In genomic region chr13:12680954-12681571, GRCm38 (mm10) we compare ENCODE assay signal across 8 mouse cellular contexts.
DNase-seq lines count a peak whose midpoint lies in the region; ATAC-seq and TF ChIP-seq lines count a peak whose summit lies in the region.
"Not testable (repeated sequence)": the region's sequence is repeated elsewhere in the genome, so short reads cannot be mapped to it uniquely, and the experiment has no call there.

No protein-coding gene starts in this region.

- ATAC-seq in embryonic facial prominence, embryonic 12.5 days (ENCODE audit: insufficient number of reproducible peaks, insufficient read depth, low FRiP score, low TSS enrichment), result peak; percentile 67
- ATAC-seq in forebrain, embryonic 15.5 days (replicated peaks), result peak; percentile 74
- ATAC-seq in heart, embryonic 15.5 days (replicated peaks; ENCODE audit: insufficient number of reproducible peaks, insufficient read depth, low FRiP score, low read depth), result peak; percentile 62; the same call in 1 of the 2 replicates
- peak; percentile 78 for ATAC-seq in hindbrain, embryonic 16.5 days
- peak; percentile 35; the same call in 1 of the 2 replicates for ATAC-seq in kidney, embryonic 14.5 days (ENCODE audit: low FRiP score, low TSS enrichment)
- ATAC-seq in limb, embryonic 13.5 days (ENCODE audit: low FRiP score, low read depth), result peak; percentile 34
- ATAC-seq in midbrain, embryonic 11.5 days (ENCODE audit: low FRiP score), result peak; percentile 69
- ATAC-seq in midbrain, postnatal 0 days (ENCODE audit: low FRiP score), result peak; percentile 60; the same call in 1 of the 2 replicates

- H3K9ac ChIP-seq in embryonic facial prominence, embryonic 12.5 days; forebrain, embryonic 15.5 days (replicated peaks); heart, embryonic 15.5 days; hindbrain, embryonic 16.5 days (ENCODE audit: low read depth, low read length); kidney, embryonic 14.5 days (ENCODE audit: low read depth, low read length); limb, embryonic 13.5 days; midbrain, embryonic 11.5 days (ENCODE audit: low read length); midbrain, postnatal 0 days (replicated peaks; ENCODE audit: low read length, poor library complexity, severe bottlenecking): not testable (repeated sequence)

- not testable (repeated sequence) for H3K4me3 ChIP-seq in embryonic facial prominence, embryonic 12.5 days; forebrain, embryonic 15.5 days; heart, embryonic 15.5 days; hindbrain, embryonic 16.5 days (ENCODE audit: low read length); kidney, embryonic 14.5 days (ENCODE audit: low read length); limb, embryonic 13.5 days; midbrain, embryonic 11.5 days (ENCODE audit: low read depth, low read length); midbrain, postnatal 0 days (ENCODE audit: low read depth, low read length)

- not testable (repeated sequence) for H3K27ac ChIP-seq in embryonic facial prominence, embryonic 12.5 days; forebrain, embryonic 15.5 days (replicated peaks); heart, embryonic 15.5 days; hindbrain, embryonic 16.5 days (ENCODE audit: low read depth, low read length); kidney, embryonic 14.5 days (ENCODE audit: low read depth, low read length); limb, embryonic 13.5 days; midbrain, embryonic 11.5 days (ENCODE audit: low read depth, low read length); midbrain, postnatal 0 days (ENCODE audit: low read depth, low read length)

- not testable (repeated sequence) for H3K36me3 ChIP-seq in embryonic facial prominence, embryonic 12.5 days; forebrain, embryonic 15.5 days; heart, embryonic 15.5 days; hindbrain, embryonic 16.5 days (ENCODE audit: control insufficient read depth, insufficient read depth, low read length); kidney, embryonic 14.5 days (ENCODE audit: control insufficient read depth, insufficient read depth, low read length); limb, embryonic 13.5 days; midbrain, embryonic 11.5 days (ENCODE audit: control insufficient read depth, insufficient read depth, low read length); midbrain, postnatal 0 days (ENCODE audit: insufficient read depth, low read length)

- not testable (repeated sequence) for DNase-seq in midbrain, embryonic 11.5 days (ENCODE audit: low spot score, missing footprints); midbrain, postnatal 0 days (ENCODE audit: low spot score)

- H3K27me3 ChIP-seq in embryonic facial prominence, embryonic 12.5 days; forebrain, embryonic 15.5 days; heart, embryonic 15.5 days; hindbrain, embryonic 16.5 days (replicated peaks; ENCODE audit: control insufficient read depth, insufficient read depth, low read length); kidney, embryonic 14.5 days (ENCODE audit: control insufficient read depth, insufficient read depth, low read length); limb, embryonic 13.5 days; midbrain, embryonic 11.5 days (ENCODE audit: control insufficient read depth, insufficient read depth, low read length); midbrain, postnatal 0 days (ENCODE audit: insufficient read depth, low read length): not testable (repeated sequence)

- H3K4me2 ChIP-seq in embryonic facial prominence, embryonic 12.5 days (replicated peaks); forebrain, embryonic 15.5 days (replicated peaks); heart, embryonic 15.5 days; hindbrain, embryonic 16.5 days (ENCODE audit: low read length); kidney, embryonic 14.5 days (replicated peaks; ENCODE audit: low read depth, low read length); limb, embryonic 13.5 days (replicated peaks); midbrain, embryonic 11.5 days; midbrain, postnatal 0 days (ENCODE audit: low read depth, low read length, poor library complexity, severe bottlenecking): not testable (repeated sequence)

- WGBS in embryonic facial prominence, embryonic 12.5 days, result 79% methylated on average over 5 of the region's 6 CpGs
- 86% methylated on average over 5 of the region's 6 CpGs for WGBS in forebrain, embryonic 15.5 days
- WGBS in heart, embryonic 15.5 days, result 78% methylated on average over 4 of the region's 6 CpGs
- 87% methylated on average over 4 of the region's 6 CpGs for WGBS in hindbrain, embryonic 16.5 days
- 83% methylated on average over 4 of the region's 6 CpGs for WGBS in kidney, embryonic 14.5 days
- 87% methylated on average over 6 of the region's 6 CpGs for WGBS in limb, embryonic 13.5 days
- whole genome bisulfite sequencing in midbrain, embryonic 11.5 days, result 78% methylated on average over 4 of the region's 6 CpGs
- WGBS in midbrain, postnatal 0 days, result 80% methylated on average over 4 of the region's 6 CpGs

- not testable (repeated sequence) for H3K4me1 ChIP-seq in embryonic facial prominence, embryonic 12.5 days; forebrain, embryonic 15.5 days; heart, embryonic 15.5 days (replicated peaks); hindbrain, embryonic 16.5 days (ENCODE audit: control insufficient read depth, insufficient read depth, low read depth, low read length); kidney, embryonic 14.5 days (ENCODE audit: control insufficient read depth, insufficient read depth, low read length); limb, embryonic 13.5 days; midbrain, embryonic 11.5 days (ENCODE audit: control insufficient read depth, insufficient read depth, low read length); midbrain, postnatal 0 days (ENCODE audit: insufficient read depth, low read length)

- not testable (repeated sequence) for H3K9me3 ChIP-seq in embryonic facial prominence, embryonic 12.5 days; forebrain, embryonic 15.5 days; heart, embryonic 15.5 days (replicated peaks); hindbrain, embryonic 16.5 days (ENCODE audit: control insufficient read depth, low read length); kidney, embryonic 14.5 days (ENCODE audit: control insufficient read depth, low read length); limb, embryonic 13.5 days; midbrain, embryonic 11.5 days (ENCODE audit: control insufficient read depth, low read length); midbrain, postnatal 0 days (ENCODE audit: low read length)

- TF ChIP-seq CTCF in midbrain, postnatal 0 days (IDR thresholded peaks at IDR 0.05), result not testable (repeated sequence)
